10 mouse cellular contexts compared by ENCODE assay signal in genomic region chr10:87016151-87016692, GRCm38 (mm10). TPM values are rescaled to one million over a fixed set of nuclear protein-coding genes. Genes with fewer than 3 reads are reported as not detected.
DNase-seq lines count a peak whose midpoint lies in the region; ATAC-seq and TF ChIP-seq lines count a peak whose summit lies in the region.
"Had no signal": no experiment of that assay in that cellular context is flagged by ENCODE, and none has a peak within 500 bp of the region (broad histone marks: within the 10 kb centered on the region; RNA-seq: fewer than 3 reads in every experiment).

No protein-coding gene starts in this region.

- DNase-seq in kidney, postnatal 14 days, result peak; percentile 9
- DNase-seq in kidney, adult 2 months, result no peak
- peak; percentile 18 for DNase-seq in embryonic facial prominence, embryonic 11.5 days (ENCODE audit: low spot score)
- peak; percentile 48 for DNase-seq in retina, embryonic 14.5 days (ENCODE audit: low spot score)
- DNase-seq in thymus, postnatal 4 days, result no peak
- DNase-seq in cerebellum, adult 9-11 months, result no peak

- no peak for TF ChIP-seq CTCF in kidney, adult 2 months (conservative IDR thresholded peaks at IDR 0.05; ENCODE audit: insufficient read depth, insufficient read length, low read depth, low read length)

- WGBS in kidney, adult 2 months, result 48% methylated on average over 9 of the region's 9 CpGs
- 58% methylated on average over 9 of the region's 9 CpGs for WGBS in embryonic facial prominence, embryonic 11.5 days
- WGBS in intestine, embryonic 15.5 days, result 47% methylated on average over 9 of the region's 9 CpGs
- 70% methylated on average over 9 of the region's 9 CpGs for WGBS in liver, embryonic 12.5 days (ENCODE audit: insufficient replicate concordance)

- H3K4me1 ChIP-seq in kidney, adult 2 months (ENCODE audit: control insufficient read depth, insufficient read depth, low read length), result no peaks in the 10 kb centered on the region
- H3K4me1 ChIP-seq in embryonic facial prominence, embryonic 11.5 days (ENCODE audit: control insufficient read depth, insufficient read depth, low read length), result no peaks in the 10 kb centered on the region
- H3K4me1 ChIP-seq in intestine, embryonic 15.5 days (replicated peaks), result 0 out of 2 replicates have a peak, but pooled peaks cover 3% of the 10 kb centered on the region
- no peaks in the 10 kb centered on the region for H3K4me1 ChIP-seq in liver, embryonic 12.5 days

- H3K27me3 ChIP-seq in kidney, adult 2 months (replicated peaks; ENCODE audit: control insufficient read depth, insufficient read depth, low read length), result no peaks in the 10 kb centered on the region
- no peaks in the 10 kb centered on the region for H3K27me3 ChIP-seq in embryonic facial prominence, embryonic 11.5 days (ENCODE audit: control insufficient read depth, insufficient read depth, low read length)
- H3K27me3 ChIP-seq in intestine, embryonic 15.5 days (replicated peaks), result no peaks in the 10 kb centered on the region
- no peaks in the 10 kb centered on the region for H3K27me3 ChIP-seq in liver, embryonic 12.5 days (replicated peaks)

- no peak overlapping the region for H3K4me2 ChIP-seq in embryonic facial prominence, embryonic 11.5 days (ENCODE audit: low read depth, low read length)
- no peak overlapping the region for H3K4me2 ChIP-seq in intestine, embryonic 15.5 days (replicated peaks)
- no peak overlapping the region for H3K4me2 ChIP-seq in liver, embryonic 12.5 days

- no peak overlapping the region for H3K4me3 ChIP-seq in kidney, adult 2 months (ENCODE audit: insufficient read depth, low read depth, low read length)
- H3K4me3 ChIP-seq in embryonic facial prominence, embryonic 11.5 days (ENCODE audit: low read depth, low read length), result no peak overlapping the region
- no peak overlapping the region for H3K4me3 ChIP-seq in intestine, embryonic 15.5 days (replicated peaks)
- no peak overlapping the region for H3K4me3 ChIP-seq in liver, embryonic 12.5 days

- H3K9ac ChIP-seq in embryonic facial prominence, embryonic 11.5 days (replicated peaks; ENCODE audit: low read length), result no peak overlapping the region
- H3K9ac ChIP-seq in intestine, embryonic 15.5 days, result no peak overlapping the region
- H3K9ac ChIP-seq in liver, embryonic 12.5 days, result no peak overlapping the region

- H3K9me3 ChIP-seq in embryonic facial prominence, embryonic 11.5 days (replicated peaks; ENCODE audit: control insufficient read depth, low read length), result no peaks in the 10 kb centered on the region
- H3K9me3 ChIP-seq in intestine, embryonic 15.5 days, result no peaks in the 10 kb centered on the region
- no peaks in the 10 kb centered on the region for H3K9me3 ChIP-seq in liver, embryonic 12.5 days (replicated peaks)

- H3K36me3 ChIP-seq in kidney, adult 2 months (ENCODE audit: control insufficient read depth, insufficient read depth, low read length), result no peaks in the 10 kb centered on the region
- no peaks in the 10 kb centered on the region for H3K36me3 ChIP-seq in embryonic facial prominence, embryonic 11.5 days (replicated peaks; ENCODE audit: control insufficient read depth, insufficient read depth, low read depth, low read length)
- H3K36me3 ChIP-seq in intestine, embryonic 15.5 days, result no peaks in the 10 kb centered on the region
- H3K36me3 ChIP-seq in liver, embryonic 12.5 days, result no peaks in the 10 kb centered on the region

- no peak for TF ChIP-seq POLR2A in kidney, adult 2 months (IDR thresholded peaks at IDR 0.05; ENCODE audit: low read depth, low read length)

- peak; percentile 71; the same call in 1 of the 2 replicates for ATAC-seq in embryonic facial prominence, embryonic 11.5 days (replicated peaks; ENCODE audit: insufficient number of reproducible peaks, low FRiP score, low TSS enrichment, low read depth)
- ATAC-seq in intestine, embryonic 15.5 days, result peak; percentile 80
- ATAC-seq in liver, embryonic 12.5 days, result no peak

- H3K27ac ChIP-seq in kidney, adult 2 months (ENCODE audit: insufficient read depth, low read depth, low read length), result no peak overlapping the region
- no peak overlapping the region for H3K27ac ChIP-seq in embryonic facial prominence, embryonic 11.5 days (replicated peaks; ENCODE audit: low read depth, low read length)
- H3K27ac ChIP-seq in intestine, embryonic 15.5 days, result no peak overlapping the region
- H3K27ac ChIP-seq in liver, embryonic 12.5 days, result no peak overlapping the region

RNA-seq across cellular contexts. Expression of gene Stab2, which starts 8.4 kb away (rescaled TPM):
- polyA plus RNA-seq in kidney, adult 2 months (2012; rRNA removed), result 15.4 and 20.3 TPM in 2 replicates
- 0.18 and 0.29 TPM in 2 replicates for polyA plus RNA-seq in embryonic facial prominence, embryonic 11.5 days (2014; fragmentation: Nextera tagmentation; extraction: Ambion mirVana)
- 1.1 TPM in 2 replicates for polyA plus RNA-seq in intestine, embryonic 15.5 days (2015; fragmentation: Nextera tagmentation; extraction: Ambion mirVana)
- 26.9 and 31.7 TPM in 2 replicates for polyA plus RNA-seq in liver, embryonic 12.5 days (2016; fragmentation: Nextera tagmentation; extraction: Ambion mirVana)

RNA-seq across cellular contexts. Expression of gene 1700113H08Rik, which starts 41.6 kb away (rescaled TPM):
- polyA plus RNA-seq in kidney, adult 2 months (2012; rRNA removed), result 0.12 TPM in 1 of 2 replicates, not detected in the other
- polyA plus RNA-seq in embryonic facial prominence, embryonic 11.5 days (2014; fragmentation: Nextera tagmentation; extraction: Ambion mirVana), result 0.65 TPM in 1 of 2 replicates, not detected in the other
- not detected in 2 replicates for polyA plus RNA-seq in intestine, embryonic 15.5 days (2015; fragmentation: Nextera tagmentation; extraction: Ambion mirVana)
- not detected in 2 replicates for polyA plus RNA-seq in liver, embryonic 12.5 days (2016; fragmentation: Nextera tagmentation; extraction: Ambion mirVana)
- polyA plus RNA-seq: cortical plate, adult 2 months; thymus, postnatal 0 days had no signal

Comparison
In these comparisons a context has a peak if more than half of its experiments do, and no peak if none do; other contexts are left out.
1. DNase-seq: peak in kidney, postnatal 14 days (single experiment), embryonic facial prominence, embryonic 11.5 days (single experiment) and retina, embryonic 14.5 days (single experiment); none in kidney, adult 2 months (single experiment), thymus, postnatal 4 days (single experiment) and cerebellum, adult 9-11 months (single experiment).